Mouse (Mus musculus) stomach, adult 2 months (tissue): ENCODE data around the gene Mettl5. TPM values are rescaled to one million over a fixed set of nuclear protein-coding genes. Genes with fewer than 3 reads are reported as not detected.

Experiments
- polyA plus RNA-seq: library from polyadenylated mRNA; depleted of rRNA; stranded (reverse); fragments of >200 nt; gene quantifications from 2 replicates; pipeline ENCODE4 v1.2.3, GENCODE M21; 2012; rRNA removed

The Mettl5 gene
- polyA plus RNA-seq: 4.4 and 5.3 TPM in 2 replicates

GRCm38 (mm10) chr2:69885451-69886305, at the start of gene Mettl5:
Mettl5 (minus strand) TSS chr2:69885615.

GRCm38 (mm10) chr2:69897039-69897617, 11.7 kb upstream of the Mettl5 start, which contains the start of gene Ubr3:
Ubr3 (plus strand) TSS chr2:69897246.

GRCm38 (mm10) chr2:69861485-69862091, 23.8 kb downstream of the Mettl5 start, which contains the start of gene Ssb:
Ssb (plus strand) TSS chr2:69861562.

GRCm38 (mm10) chr2:69821711-69822110, 63.7 kb downstream of the Mettl5 start, which contains the start of gene Klhl23:
Klhl23 (plus strand) TSS chr2:69821944.

Other genes with a start within 250 kb of the Mettl5 start
- gene Bbs5, start 238.4 kb downstream of the Mettl5 start, polyA plus RNA-seq: 0.11 TPM in 1 of 2 replicates, not detected in the other
- 0.22 and 0.60 TPM in 2 replicates for gene Klhl41, start 215.5 kb downstream of the Mettl5 start, polyA plus RNA-seq
- 0.72 and 1.3 TPM in 2 replicates for gene Fastkd1, start 172.1 kb downstream of the Mettl5 start, polyA plus RNA-seq
- 0.13 TPM in 2 replicates for gene Ppig, start 163.1 kb downstream of the Mettl5 start, polyA plus RNA-seq
- not detected in 2 replicates for gene Ccdc173, start 96.0 kb downstream of the Mettl5 start, polyA plus RNA-seq
- 19.3 and 42.6 TPM in 2 replicates for gene Phospho2, start 96.0 kb downstream of the Mettl5 start, polyA plus RNA-seq
- gene Klhl23, start 63.7 kb downstream of the Mettl5 start, polyA plus RNA-seq: 1.4 and 2.0 TPM in 2 replicates
- 0.08 and 0.18 TPM in 2 replicates for gene Ssb, start 24.1 kb downstream of the Mettl5 start, polyA plus RNA-seq
- gene Ubr3, start 11.6 kb upstream of the Mettl5 start, polyA plus RNA-seq: 5.9 TPM in 2 replicates
- gene Myo3b, start 153.5 kb upstream of the Mettl5 start, polyA plus RNA-seq: 0.08 TPM in 1 of 2 replicates, not detected in the other